Mouse (Mus musculus) hindbrain, embryonic 10.5 days (tissue): Measurements from ENCODE around the gene Clcn6. TPM values are rescaled to one million over a fixed set of nuclear protein-coding genes. Genes with fewer than 3 reads are reported as not detected.

Source experiments
- DNase-seq: peaks from one replicate; pipeline ENCODE4 v3.0.0-alpha.2; 2017; ENCODE audit warnings: low spot score
- H3K27ac ChIP-seq: fragments of 300-500 bp; sonication (generic); 2 replicates; pipeline ENCODE4 v1.5.1; 2016; ENCODE audit warnings: mild to moderate bottlenecking, moderate library complexity
- H3K27me3 ChIP-seq: fragments of 300-500 bp; sonication (generic); 2 replicates; pipeline ENCODE4 v1.6.1; 2016; ENCODE audit warnings: mild to moderate bottlenecking; ENCODE audit not compliant: poor library complexity, insufficient read depth, severe bottlenecking
- H3K36me3 ChIP-seq: fragments of 300-500 bp; sonication (generic); 2 replicates; pipeline ENCODE4 v1.6.1; 2016; ENCODE audit warnings: mild to moderate bottlenecking, moderate library complexity
- H3K4me1 ChIP-seq: fragments of 300-500 bp; sonication (generic); replicated peaks from 2 replicates; pipeline ENCODE4 v1.6.1; 2016; ENCODE audit warnings: mild to moderate bottlenecking
- H3K4me3 ChIP-seq: fragments of 300-500 bp; sonication (generic); 2 replicates; pipeline ENCODE4 v1.5.1; 2016; ENCODE audit warnings: mild to moderate bottlenecking, moderate library complexity
- H3K9me3 ChIP-seq: fragments of 300-500 bp; sonication (generic); 2 replicates; pipeline ENCODE4 v1.6.1; 2016; ENCODE audit warnings: mild to moderate bottlenecking, moderate library complexity
- WGBS: fragments of 180-500 bp; shearing (Covaris S2); methylation state at CpG from one replicate; pipeline ENCODE4 v1.1.7; 2016; 5-methylcytosine and 5-hydroxymethylcytosine counted together
- polyA plus RNA-seq: library from polyadenylated mRNA; unstranded; fragments of >200 nt; fragmentation: Nextera tagmentation; extraction: Ambion mirVana; gene quantifications from 2 replicates; pipeline ENCODE4 v1.2.1, GENCODE M21; 2016

Gene Clcn6
- polyA plus RNA-seq, 1 experiment from 2014 or later: 17.8 TPM

- Histone ChIP-seq H3K4me3 (no peak within 1 kb of the TSS), H3K9me3 (no peaks in the 10 kb centered on the region), H3K27me3 (no peaks in the 10 kb centered on the region), H3K27ac (no peak within 1 kb of the TSS; the same call in 1 of the 2 replicates), H3K36me3 (no peaks in the 10 kb centered on the region), H3K4me1 (peaks cover 6% of the 10 kb centered on the region)
- WGBS: 39% methylated on average over 20 of the region's 20 CpGs
- DNase-seq: peak; percentile 46
Observed at GRCm38 (mm10) chr4:147985205-147986132, 53.2 kb downstream of the Clcn6 start, which contains the start of gene Nppb. Nppb (plus strand) TSS chr4:147985788.

GRCm38 (mm10) chr4:147979441-147979860 is 59.2 kb downstream of the Clcn6 start:
- Histone ChIP-seq H3K27ac (no peak overlapping the region), H3K9me3 (no peaks in the 10 kb centered on the region), H3K27me3 (no peaks in the 10 kb centered on the region), H3K4me1 (no peaks in the 10 kb centered on the region), H3K36me3 (no peaks in the 10 kb centered on the region), H3K4me3 (no peak overlapping the region)
- WGBS: 77% methylated on average over 7 of the region's 7 CpGs
- no peak for DNase-seq

- WGBS: 92% methylated on average over 6 of the region's 6 CpGs
- Histone ChIP-seq H3K36me3 (no peaks in the 10 kb centered on the region), H3K27me3 (no peaks in the 10 kb centered on the region), H3K4me1 (no peaks in the 10 kb centered on the region), H3K9me3 (no peaks in the 10 kb centered on the region), H3K4me3 (no peak overlapping the region), H3K27ac (no peak overlapping the region)
- no peak for DNase-seq
Observed at GRCm38 (mm10) chr4:147978391-147978790, 60.2 kb downstream of the Clcn6 start.

- Histone ChIP-seq H3K27me3 (no peaks in the 10 kb centered on the region), H3K4me1 (no peaks in the 10 kb centered on the region), H3K4me3 (no peak overlapping the region), H3K9me3 (no peaks in the 10 kb centered on the region), H3K27ac (no peak overlapping the region), H3K36me3 (no peaks in the 10 kb centered on the region)
- 79% methylated on average over 4 of the region's 4 CpGs for WGBS
- DNase-seq: no peak
Observed at GRCm38 (mm10) chr4:147977726-147978125, 60.9 kb downstream of the Clcn6 start.

GRCm38 (mm10) chr4:147976237-147976636 is 62.4 kb downstream of the Clcn6 start:
- WGBS: 78% methylated on average over 3 of the region's 3 CpGs
- Histone ChIP-seq H3K27me3 (no peaks in the 10 kb centered on the region), H3K9me3 (no peaks in the 10 kb centered on the region), H3K4me1 (no peaks in the 10 kb centered on the region), H3K36me3 (no peaks in the 10 kb centered on the region), H3K27ac (no peak overlapping the region), H3K4me3 (no peak overlapping the region)
- DNase-seq: no peak

GRCm38 (mm10) chr4:147969337-147969736 is 69.3 kb downstream of the Clcn6 start:
- Histone ChIP-seq H3K9me3 (no peaks in the 10 kb centered on the region), H3K4me3 (no peak overlapping the region), H3K36me3 (no peaks in the 10 kb centered on the region), H3K27me3 (no peaks in the 10 kb centered on the region), H3K4me1 (no peaks in the 10 kb centered on the region), H3K27ac (no peak overlapping the region)
- 55% methylated on average over 9 of the region's 9 CpGs for WGBS
- no peak for DNase-seq

- H3K36me3 ChIP-seq: no peaks in the 10 kb centered on the region
- no peak overlapping the region for H3K27ac ChIP-seq
- no peak overlapping the region for H3K4me3 ChIP-seq
- DNase-seq: no peak
- H3K27me3 ChIP-seq: no peaks in the 10 kb centered on the region
- H3K9me3 ChIP-seq: no peaks in the 10 kb centered on the region
- H3K4me1 ChIP-seq: no peaks in the 10 kb centered on the region
- 77% methylated on average over 2 of the region's 2 CpGs for WGBS
Observed at GRCm38 (mm10) chr4:147968816-147969215, 69.8 kb downstream of the Clcn6 start.

GRCm38 (mm10) chr4:147965712-147966111 is 72.9 kb downstream of the Clcn6 start:
- Histone ChIP-seq H3K4me1 (no peaks in the 10 kb centered on the region), H3K27ac (no peak overlapping the region), H3K9me3 (no peaks in the 10 kb centered on the region), H3K36me3 (no peaks in the 10 kb centered on the region), H3K27me3 (no peaks in the 10 kb centered on the region), H3K4me3 (no peak overlapping the region)
- DNase-seq: no peak
- WGBS: 79% methylated on average over 7 of the region's 7 CpGs

- Histone ChIP-seq H3K27ac (no peak overlapping the region), H3K4me3 (no peak overlapping the region), H3K27me3 (no peaks in the 10 kb centered on the region), H3K9me3 (no peaks in the 10 kb centered on the region), H3K36me3 (no peaks in the 10 kb centered on the region), H3K4me1 (0 out of 2 replicates have a peak, but pooled peaks cover 3% of the 10 kb centered on the region)
- 87% methylated on average over 15 of the region's 15 CpGs for WGBS
- no peak for DNase-seq
Observed at GRCm38 (mm10) chr4:147963623-147964022, 75.0 kb downstream of the Clcn6 start.

- Histone ChIP-seq H3K9me3 (no peaks in the 10 kb centered on the region), H3K27me3 (no peaks in the 10 kb centered on the region), H3K27ac (no peak overlapping the region), H3K4me1 (0 out of 2 replicates have a peak, but pooled peaks cover 3% of the 10 kb centered on the region), H3K36me3 (no peaks in the 10 kb centered on the region), H3K4me3 (no peak overlapping the region)
- no peak for DNase-seq
- 79% methylated on average over 6 of the region's 6 CpGs for WGBS
Observed at GRCm38 (mm10) chr4:147962781-147963180, 75.8 kb downstream of the Clcn6 start.

GRCm38 (mm10) chr4:147959881-147960831 is 78.5 kb downstream of the Clcn6 start:
- Histone ChIP-seq H3K27me3 (no peaks in the 10 kb centered on the region), H3K9me3 (no peaks in the 10 kb centered on the region), H3K4me3 (no peak overlapping the region), H3K4me1 (0 out of 2 replicates have a peak, but pooled peaks cover 3% of the 10 kb centered on the region), H3K27ac (no peak overlapping the region), H3K36me3 (no peaks in the 10 kb centered on the region)
- 46% methylated on average over 6 of the region's 6 CpGs for WGBS
- peak; percentile 74 for DNase-seq

- WGBS: 40% methylated on average over 11 of the region's 11 CpGs
- DNase-seq: peak; percentile 34
Observed at GRCm38 (mm10) chr4:147957141-147957540, 81.5 kb downstream of the Clcn6 start.

More at GRCm38 (mm10) chr4:147957141-147957540, 81.5 kb downstream of the Clcn6 start:
- H3K4me3 ChIP-seq: no peak overlapping the region
- no peaks in the 10 kb centered on the region for H3K36me3 ChIP-seq
- 0 out of 2 replicates have a peak, but pooled peaks cover 3% of the 10 kb centered on the region for H3K4me1 ChIP-seq
- H3K27me3 ChIP-seq: no peaks in the 10 kb centered on the region
- H3K9me3 ChIP-seq: no peaks in the 10 kb centered on the region
- no peak overlapping the region for H3K27ac ChIP-seq
